Mouse (Mus musculus): ENCODE measurements at regions not wholly inside any gene's neighbourhood (a gene's known extent, or its start where the extent isn't known, plus 50 kb on each side); places are given as distances from the start of the nearest gene placed in this dataset.

GRCm38 (mm10) chr3:52904028-52904427, 113.0 kb downstream of the Cog6 start:
- ATAC-seq (ENCODE audit: low FRiP score, low TSS enrichment) = no peak
- no peak overlapping the region for H3K4me2 ChIP-seq (replicated peaks; ENCODE audit: low read depth, low read length)
- WGBS = 82% methylated on average over 3 of the region's 3 CpGs

GRCm38 (mm10) chr3:52897665-52898064, 119.4 kb downstream of the Cog6 start:
- ATAC-seq (ENCODE audit: low FRiP score, low TSS enrichment) = no peak
- H3K4me2 ChIP-seq (replicated peaks; ENCODE audit: low read depth, low read length) = no peak overlapping the region
- H3K27ac ChIP-seq (ENCODE audit: low read depth, low read length) = no peak overlapping the region
- H3K27me3 ChIP-seq (ENCODE audit: control insufficient read depth, insufficient read depth, low read length) = no peaks in the 10 kb centered on the region
- H3K9ac ChIP-seq (ENCODE audit: low read depth, low read length) = no peak overlapping the region
- WGBS = 50% methylated on average over 4 of the region's 4 CpGs
- H3K36me3 ChIP-seq (ENCODE audit: control insufficient read depth, insufficient read depth, low read length) = no peaks in the 10 kb centered on the region
- H3K9me3 ChIP-seq (ENCODE audit: control insufficient read depth, low read length) = no peaks in the 10 kb centered on the region
- no peak overlapping the region for H3K4me3 ChIP-seq (ENCODE audit: low read length)
- no peaks in the 10 kb centered on the region for H3K4me1 ChIP-seq (ENCODE audit: control insufficient read depth, insufficient read depth, low read length)

More at GRCm38 (mm10) chr3:52904028-52904427, 113.0 kb downstream of the Cog6 start:
- H3K4me1 ChIP-seq (ENCODE audit: control insufficient read depth, insufficient read depth, low read length) = no peaks in the 10 kb centered on the region
- no peaks in the 10 kb centered on the region for H3K36me3 ChIP-seq (ENCODE audit: control insufficient read depth, insufficient read depth, low read length)
- H3K9ac ChIP-seq (ENCODE audit: low read depth, low read length) = no peak overlapping the region
- H3K9me3 ChIP-seq (ENCODE audit: control insufficient read depth, low read length) = no peaks in the 10 kb centered on the region
- no peak overlapping the region for H3K4me3 ChIP-seq (ENCODE audit: low read length)
- H3K27me3 ChIP-seq (ENCODE audit: control insufficient read depth, insufficient read depth, low read length) = no peaks in the 10 kb centered on the region
- no peak overlapping the region for H3K27ac ChIP-seq (ENCODE audit: low read depth, low read length)

GRCm38 (mm10) chr3:52896462-52896861, 120.6 kb downstream of the Cog6 start:
- Histone ChIP-seq H3K9me3 (ENCODE audit: control insufficient read depth, low read length) (no peaks in the 10 kb centered on the region), H3K27ac (ENCODE audit: low read depth, low read length) (no peak overlapping the region), H3K4me3 (ENCODE audit: low read length) (no peak overlapping the region), H3K4me2 (replicated peaks; ENCODE audit: low read depth, low read length) (no peak overlapping the region), H3K9ac (ENCODE audit: low read depth, low read length) (no peak overlapping the region), H3K4me1 (ENCODE audit: control insufficient read depth, insufficient read depth, low read length) (no peaks in the 10 kb centered on the region), H3K36me3 (ENCODE audit: control insufficient read depth, insufficient read depth, low read length) (no peaks in the 10 kb centered on the region), H3K27me3 (ENCODE audit: control insufficient read depth, insufficient read depth, low read length) (no peaks in the 10 kb centered on the region)
- WGBS = 58% methylated on average over 7 of the region's 7 CpGs
- no peak for ATAC-seq (ENCODE audit: low FRiP score, low TSS enrichment)

- ATAC-seq (ENCODE audit: low FRiP score, low TSS enrichment) = no peak
- Histone ChIP-seq H3K9me3 (ENCODE audit: control insufficient read depth, low read length) (no peaks in the 10 kb centered on the region), H3K27me3 (ENCODE audit: control insufficient read depth, insufficient read depth, low read length) (no peaks in the 10 kb centered on the region), H3K4me2 (replicated peaks; ENCODE audit: low read depth, low read length) (no peak overlapping the region), H3K27ac (ENCODE audit: low read depth, low read length) (no peak overlapping the region), H3K4me3 (ENCODE audit: low read length) (no peak overlapping the region), H3K4me1 (ENCODE audit: control insufficient read depth, insufficient read depth, low read length) (no peaks in the 10 kb centered on the region), H3K36me3 (ENCODE audit: control insufficient read depth, insufficient read depth, low read length) (no peaks in the 10 kb centered on the region), H3K9ac (ENCODE audit: low read depth, low read length) (no peak overlapping the region)
- WGBS = 84% methylated on average over 5 of the region's 5 CpGs
Measured at GRCm38 (mm10) chr3:52895751-52896150, 121.3 kb downstream of the Cog6 start.

GRCm38 (mm10) chr3:52894812-52895211, 122.2 kb downstream of the Cog6 start:
- no peaks in the 10 kb centered on the region for H3K4me1 ChIP-seq (ENCODE audit: control insufficient read depth, insufficient read depth, low read length)
- no peaks in the 10 kb centered on the region for H3K36me3 ChIP-seq (ENCODE audit: control insufficient read depth, insufficient read depth, low read length)
- no peak overlapping the region for H3K4me2 ChIP-seq (replicated peaks; ENCODE audit: low read depth, low read length)
- 82% methylated on average over 2 of the region's 2 CpGs for WGBS
- no peak overlapping the region for H3K4me3 ChIP-seq (ENCODE audit: low read length)
- H3K9me3 ChIP-seq (ENCODE audit: control insufficient read depth, low read length) = no peaks in the 10 kb centered on the region
- no peak for ATAC-seq (ENCODE audit: low FRiP score, low TSS enrichment)
- no peak overlapping the region for H3K27ac ChIP-seq (ENCODE audit: low read depth, low read length)
- H3K27me3 ChIP-seq (ENCODE audit: control insufficient read depth, insufficient read depth, low read length) = no peaks in the 10 kb centered on the region
- no peak overlapping the region for H3K9ac ChIP-seq (ENCODE audit: low read depth, low read length)

GRCm38 (mm10) chr3:52889156-52889715, 127.8 kb downstream of the Cog6 start:
- Histone ChIP-seq H3K27me3 (ENCODE audit: control insufficient read depth, insufficient read depth, low read length) (no peaks in the 10 kb centered on the region), H3K4me3 (ENCODE audit: low read length) (no peak overlapping the region), H3K4me1 (ENCODE audit: control insufficient read depth, insufficient read depth, low read length) (no peaks in the 10 kb centered on the region), H3K36me3 (ENCODE audit: control insufficient read depth, insufficient read depth, low read length) (no peaks in the 10 kb centered on the region), H3K27ac (ENCODE audit: low read depth, low read length) (no peak overlapping the region), H3K9ac (ENCODE audit: low read depth, low read length) (no peak overlapping the region), H3K4me2 (replicated peaks; ENCODE audit: low read depth, low read length) (no peak overlapping the region), H3K9me3 (ENCODE audit: control insufficient read depth, low read length) (no peaks in the 10 kb centered on the region)
- ATAC-seq (ENCODE audit: low FRiP score, low TSS enrichment) = no peak
- 74% methylated on average over 4 of the region's 4 CpGs for WGBS

GRCm38 (mm10) chr3:52881981-52882380, 135.1 kb downstream of the Cog6 start:
- 96% methylated on average over 3 of the region's 3 CpGs for WGBS
- no peak for ATAC-seq (ENCODE audit: low FRiP score, low TSS enrichment)

GRCm38 (mm10) chr3:52881139-52881538, 135.9 kb downstream of the Cog6 start:
- Histone ChIP-seq H3K4me2 (replicated peaks; ENCODE audit: low read depth, low read length) (no peak overlapping the region), H3K27me3 (ENCODE audit: control insufficient read depth, insufficient read depth, low read length) (no peaks in the 10 kb centered on the region), H3K4me3 (ENCODE audit: low read length) (no peak overlapping the region), H3K4me1 (ENCODE audit: control insufficient read depth, insufficient read depth, low read length) (no peaks in the 10 kb centered on the region), H3K27ac (ENCODE audit: low read depth, low read length) (no peak overlapping the region), H3K9ac (ENCODE audit: low read depth, low read length) (no peak overlapping the region), H3K9me3 (ENCODE audit: control insufficient read depth, low read length) (no peaks in the 10 kb centered on the region), H3K36me3 (ENCODE audit: control insufficient read depth, insufficient read depth, low read length) (no peaks in the 10 kb centered on the region)
- ATAC-seq (ENCODE audit: low FRiP score, low TSS enrichment) = no peak
- 82% methylated on average over 4 of the region's 4 CpGs for WGBS

More at GRCm38 (mm10) chr3:52881981-52882380, 135.1 kb downstream of the Cog6 start:
- Histone ChIP-seq H3K4me1 (ENCODE audit: control insufficient read depth, insufficient read depth, low read length) (no peaks in the 10 kb centered on the region), H3K36me3 (ENCODE audit: control insufficient read depth, insufficient read depth, low read length) (no peaks in the 10 kb centered on the region), H3K9me3 (ENCODE audit: control insufficient read depth, low read length) (no peaks in the 10 kb centered on the region), H3K4me2 (replicated peaks; ENCODE audit: low read depth, low read length) (no peak overlapping the region), H3K27me3 (ENCODE audit: control insufficient read depth, insufficient read depth, low read length) (no peaks in the 10 kb centered on the region), H3K4me3 (ENCODE audit: low read length) (no peak overlapping the region), H3K9ac (ENCODE audit: low read depth, low read length) (no peak overlapping the region), H3K27ac (ENCODE audit: low read depth, low read length) (no peak overlapping the region)

GRCm38 (mm10) chr3:52879700-52880099, 137.3 kb downstream of the Cog6 start:
- ATAC-seq (ENCODE audit: low FRiP score, low TSS enrichment) = no peak
- Histone ChIP-seq H3K36me3 (ENCODE audit: control insufficient read depth, insufficient read depth, low read length) (no peaks in the 10 kb centered on the region), H3K4me2 (replicated peaks; ENCODE audit: low read depth, low read length) (no peak overlapping the region), H3K27me3 (ENCODE audit: control insufficient read depth, insufficient read depth, low read length) (no peaks in the 10 kb centered on the region), H3K4me3 (ENCODE audit: low read length) (no peak overlapping the region), H3K4me1 (ENCODE audit: control insufficient read depth, insufficient read depth, low read length) (no peaks in the 10 kb centered on the region), H3K9me3 (ENCODE audit: control insufficient read depth, low read length) (no peaks in the 10 kb centered on the region), H3K9ac (ENCODE audit: low read depth, low read length) (no peak overlapping the region), H3K27ac (ENCODE audit: low read depth, low read length) (no peak overlapping the region)
- WGBS = 72% methylated on average over 10 of the region's 10 CpGs
